Mouse (Mus musculus) E14TG2a.4 (cell line): ENCODE results near the gene Wnt1.

Source experiments
- CTCF ChIP-seq: conservative IDR thresholded peaks from 2 replicates; pipeline ENCODE4 v1.5.1; 2014; ENCODE audit warnings: low read length
- NANOG ChIP-seq: IDR thresholded peaks from 2 replicates; pipeline ENCODE4 v1.6.1; 2014; ENCODE audit warnings: borderline replicate concordance, low read length, mixed read lengths

- TF ChIP-seq CTCF = no peak
- no peak for TF ChIP-seq NANOG
These were observed 42.8 kb downstream of the Wnt1 start for GRCm38 (mm10) chr15:98832161-98833058.
